Mouse (Mus musculus) CH12.LX (cell line): Measurements from ENCODE around the gene Slc6a18. TPM values are rescaled to one million over a fixed set of nuclear protein-coding genes. Genes with fewer than 3 reads are reported as not detected.
A peak's percentile ranks its signal among the peaks of the same experiment; 100 is the strongest.

Source experiments
- DNase-seq: peaks from one replicate; pipeline ENCODE4 v3.0.0-alpha.2; 2013; ENCODE audit errors: extremely low read depth
- H3K27ac ChIP-seq: 2 replicates; pipeline ENCODE4 v1.5.1; 2012; ENCODE audit warnings: low read depth, mild to moderate bottlenecking, control low read depth, moderate library complexity; ENCODE audit not compliant: insufficient read depth
- H3K27me3 ChIP-seq: replicated peaks from 2 replicates; pipeline ENCODE3; 2012; ENCODE audit warnings: inconsistent platforms
- H3K36me3 ChIP-seq, 2 experiments: replicated peaks in 1 of 2; 2 replicates each; pipeline versions ENCODE3 to v1.6.1; 2012; ENCODE audit warnings: inconsistent platforms in 1 of 2, low read length in 1 of 2, mild to moderate bottlenecking in 1 of 2, mixed read lengths in 1 of 2, moderate library complexity in 1 of 2; ENCODE audit not compliant: control insufficient read depth in 1 of 2, insufficient read depth in 1 of 2
- H3K4me1 ChIP-seq, 2 experiments: 2 replicates each; pipeline ENCODE4 v1.6.1; 2012; ENCODE audit warnings: inconsistent platforms in 1 of 2, moderate library complexity in 1 of 2; ENCODE audit not compliant: insufficient read depth in 2 of 2, control insufficient read depth in 1 of 2
- H3K4me2 ChIP-seq: 2 replicates; pipeline ENCODE4 v1.6.1; 2012; ENCODE audit warnings: low read depth, mild to moderate bottlenecking, control low read depth; ENCODE audit not compliant: poor library complexity, insufficient read depth, severe bottlenecking
- H3K4me3 ChIP-seq, 3 experiments: fragments of 150-350 bp in 1 of 3; sonication (generic) in 1 of 3; replicated peaks in 1 of 3; 2 replicates each; pipeline versions ENCODE3 to v1.5.1; 2011 to 2012; ENCODE audit warnings: low read depth in 2 of 3, low read length in 2 of 3, mild to moderate bottlenecking in 2 of 3, moderate library complexity in 2 of 3, control low read depth in 1 of 3, improper control_type of control experiment in 1 of 3, inconsistent platforms in 1 of 3, mixed read lengths in 1 of 3; ENCODE audit not compliant: poor library complexity in 1 of 3
- H3K79me2 ChIP-seq: replicated peaks from 2 replicates; pipeline ENCODE4 v1.6.1; 2012; ENCODE audit warnings: mild to moderate bottlenecking, moderate library complexity; ENCODE audit not compliant: control insufficient read depth, poor library complexity, insufficient read depth, severe bottlenecking; ENCODE audit errors: extremely low read depth
- H3K9ac ChIP-seq: 2 replicates; pipeline ENCODE4 v1.6.1; 2012; ENCODE audit warnings: low read depth, mild to moderate bottlenecking, control low read depth, moderate library complexity; ENCODE audit not compliant: insufficient read depth
- H3K9me3 ChIP-seq: replicated peaks from 2 replicates; pipeline ENCODE3; 2012; ENCODE audit warnings: low read length, inconsistent platforms, mixed read lengths
- CHD1 ChIP-seq: IDR thresholded peaks from 2 replicates; pipeline ENCODE4 v1.6.1; 2012; ENCODE audit warnings: low read depth, low read length, improper control_type of control experiment, inconsistent platforms
- CHD2 ChIP-seq: IDR thresholded peaks from 2 replicates; pipeline ENCODE4 v1.6.1; 2011; ENCODE audit warnings: low read length, improper control_type of control experiment
- CTCF ChIP-seq, 2 experiments: IDR thresholded peaks in 1 of 2; conservative IDR thresholded peaks in 1 of 2; 2 replicates each; pipeline ENCODE4 v1.5.1; 2011 to 2012; ENCODE audit warnings: low read depth in 2 of 2, low read length in 2 of 2, improper control_type of control experiment in 1 of 2, inconsistent platforms in 1 of 2, mild to moderate bottlenecking in 1 of 2, moderate library complexity in 1 of 2
- E2F4 ChIP-seq: IDR thresholded peaks from 2 replicates; pipeline ENCODE4 v1.6.1; 2011; ENCODE audit warnings: low read depth, low read length, improper control_type of control experiment; ENCODE audit not compliant: insufficient replicate concordance
- ELF1 ChIP-seq: IDR thresholded peaks from 2 replicates; pipeline ENCODE4 v1.6.1; 2014; ENCODE audit warnings: low read depth, mild to moderate bottlenecking, inconsistent platforms, low read length, improper control_type of control experiment
- EP300 ChIP-seq: IDR thresholded peaks from 2 replicates; pipeline ENCODE4 v1.6.1; 2011; ENCODE audit warnings: low read length, improper control_type of control experiment
- ETS1 ChIP-seq: conservative IDR thresholded peaks from 2 replicates; pipeline ENCODE4 v1.6.1; 2012; ENCODE audit warnings: low read depth, mild to moderate bottlenecking, inconsistent platforms, low read length, improper control_type of control experiment, moderate library complexity
- HCFC1 ChIP-seq: IDR thresholded peaks from 2 replicates; pipeline ENCODE4 v1.6.1; 2012; ENCODE audit warnings: low read depth, mild to moderate bottlenecking, inconsistent platforms, low read length, improper control_type of control experiment
- IRF4 ChIP-seq: IDR thresholded peaks from 2 replicates; pipeline ENCODE4 v1.6.1; 2014; ENCODE audit warnings: low read depth, mild to moderate bottlenecking, inconsistent platforms, low read length, improper control_type of control experiment
- MAX ChIP-seq: IDR thresholded peaks from 2 replicates; pipeline ENCODE4 v1.6.1; 2011; ENCODE audit warnings: low read length, improper control_type of control experiment
- MAZ ChIP-seq: IDR thresholded peaks from 2 replicates; pipeline ENCODE4 v1.6.1; 2012; ENCODE audit warnings: low read depth, mild to moderate bottlenecking, inconsistent platforms, low read length, improper control_type of control experiment, moderate library complexity
- MEF2A ChIP-seq: IDR thresholded peaks from 2 replicates; pipeline ENCODE4 v1.6.1; 2014; ENCODE audit warnings: low read depth, mild to moderate bottlenecking, inconsistent platforms, low read length, improper control_type of control experiment, borderline replicate concordance
- MXI1 ChIP-seq: IDR thresholded peaks from 2 replicates; pipeline ENCODE4 v1.6.1; 2011; ENCODE audit warnings: mild to moderate bottlenecking, low read depth, low read length, improper control_type of control experiment
- MYC ChIP-seq: IDR thresholded peaks from 2 replicates; pipeline ENCODE4 v1.6.1; 2011; ENCODE audit warnings: low read depth, mild to moderate bottlenecking, improper control_type of control experiment, low read length
- NELFE ChIP-seq: IDR thresholded peaks from 2 replicates; pipeline ENCODE4 v1.6.1; 2011; ENCODE audit warnings: low read depth, low read length, improper control_type of control experiment
- NRF1 ChIP-seq: IDR thresholded peaks from 2 replicates; pipeline ENCODE4 v1.6.1; 2014; ENCODE audit warnings: low read depth, mild to moderate bottlenecking, inconsistent platforms, low read length, improper control_type of control experiment, moderate library complexity
- PAX5 ChIP-seq: IDR thresholded peaks from 2 replicates; pipeline ENCODE4 v1.6.1; 2012; ENCODE audit warnings: low read length, inconsistent platforms, mixed read lengths
- POLR2A ChIP-seq: IDR thresholded peaks from 2 replicates; pipeline ENCODE4 v1.6.1; 2011; ENCODE audit warnings: low read depth, mild to moderate bottlenecking, improper control_type of control experiment, low read length
- POLR2AphosphoS2 ChIP-seq: IDR thresholded peaks from 2 replicates; pipeline ENCODE4 v1.6.1; 2011; ENCODE audit warnings: low read depth, low read length, improper control_type of control experiment
- RAD21 ChIP-seq: IDR thresholded peaks from 2 replicates; pipeline ENCODE4 v1.6.1; 2011; ENCODE audit warnings: low read depth, mild to moderate bottlenecking, low read length, improper control_type of control experiment, moderate library complexity
- RCOR1 ChIP-seq: conservative IDR thresholded peaks from 2 replicates; pipeline ENCODE4 v1.6.1; 2012; ENCODE audit warnings: low read depth, mild to moderate bottlenecking, inconsistent platforms, low read length, improper control_type of control experiment
- SIN3A ChIP-seq: IDR thresholded peaks from 2 replicates; pipeline ENCODE4 v1.6.1; 2012; ENCODE audit warnings: low read length, improper control_type of control experiment, inconsistent platforms
- SMC3 ChIP-seq: IDR thresholded peaks from 2 replicates; pipeline ENCODE4 v1.6.1; 2011; ENCODE audit warnings: low read depth, low read length, improper control_type of control experiment
- TBP ChIP-seq: conservative IDR thresholded peaks from 2 replicates; pipeline ENCODE4 v1.6.1; 2011; ENCODE audit warnings: low read depth, low read length, improper control_type of control experiment
- TCF12 ChIP-seq: IDR thresholded peaks from 2 replicates; pipeline ENCODE4 v1.6.1; 2014; ENCODE audit warnings: low read depth, mild to moderate bottlenecking, inconsistent platforms, low read length, improper control_type of control experiment
- UBTF ChIP-seq: IDR thresholded peaks from 2 replicates; pipeline ENCODE4 v1.6.1; 2012; ENCODE audit warnings: low read depth, mild to moderate bottlenecking, inconsistent platforms, low read length, improper control_type of control experiment, moderate library complexity
- USF1 ChIP-seq: IDR thresholded peaks from 2 replicates; pipeline ENCODE4 v1.6.1; 2014; ENCODE audit warnings: low read depth, mild to moderate bottlenecking, inconsistent platforms, low read length, improper control_type of control experiment
- USF2 ChIP-seq: conservative IDR thresholded peaks from 2 replicates; pipeline ENCODE4 v1.6.1; 2011; ENCODE audit warnings: low read depth, low read length, improper control_type of control experiment
- ZMIZ1 ChIP-seq: IDR thresholded peaks from 2 replicates; pipeline ENCODE4 v1.6.1; 2012; ENCODE audit warnings: low read depth, mild to moderate bottlenecking, inconsistent platforms, low read length, improper control_type of control experiment
- dilution Hi-C: fragments of 300-500 bp; cut with MboI; formaldehyde crosslinking; loops from 2 replicates; pipeline ENCODE4 v1.14.3; 2020; ENCODE audit warnings: low sequenced_read_pairs; ENCODE audit not compliant: extremely low pct_unique_long_range_greater_than_20kb, extremely low pct_ligation_motif_present
- in situ Hi-C: fragments of 300-500 bp; cut with MboI; formaldehyde crosslinking; loops from 3 replicates; pipeline ENCODE4 v1.14.3; 2019; ENCODE audit warnings: low sequenced_read_pairs, low pct_ligation_motif_present, low pct_unique_long_range_greater_than_20kb, mixed read lengths
- polyA plus RNA-seq: library from polyadenylated mRNA; unstranded; fragments of >175 nt; gene quantifications from 2 replicates; pipeline ENCODE4 v1.2.1, GENCODE M21; 2012; ENCODE audit warnings: low read depth; ENCODE audit not compliant: insufficient read length
- total RNA-seq, 2 experiments: library from RNA; depleted of rRNA; stranded (reverse); fragments of 300-350 nt in 1 of 2; fragments of >200 nt in 1 of 2; gene quantifications; 2 replicates each; pipeline ENCODE4 v1.2.3; 2012 to 2014

Slc6a18 gene
- total and polyA plus RNA-seq, 3 experiments = not detected

GRCm38 (mm10) chr13:73628586-73629113, 49.2 kb downstream of the Slc6a18 start:
- Histone ChIP-seq H3K27me3 (no peaks in the 10 kb centered on the region), H3K4me2 (no peak overlapping the region; the same call in 1 of the 2 replicates), H3K79me2 (no peaks in the 10 kb centered on the region), H3K36me3 (peaks cover 5 to 37% of the 10 kb centered on the region in 2 experiments), H3K4me3 (no peak overlapping the region), H3K9me3 (no peaks in the 10 kb centered on the region), H3K9ac (no peak overlapping the region), H3K27ac (no peak overlapping the region), H3K4me1 (peaks cover 15 to 42% of the 10 kb centered on the region in 2 experiments)
- TF ChIP-seq TBP = no peak
- TF ChIP-seq POLR2AphosphoS2 = no peak
- no peak for TF ChIP-seq CHD1
- no peak for TF ChIP-seq MAZ
- TF ChIP-seq UBTF = no peak
- no peak for TF ChIP-seq MXI1
- TF ChIP-seq ETS1 = no peak
- TF ChIP-seq USF2 = no peak
- in situ Hi-C loops = loop anchor here (10.0 kb wide), 1 partner anchor 114 kb away; no protein-coding TSS in a partner anchor
- dilution Hi-C loops = no loop called here
- no peak for DNase-seq

DNA sequence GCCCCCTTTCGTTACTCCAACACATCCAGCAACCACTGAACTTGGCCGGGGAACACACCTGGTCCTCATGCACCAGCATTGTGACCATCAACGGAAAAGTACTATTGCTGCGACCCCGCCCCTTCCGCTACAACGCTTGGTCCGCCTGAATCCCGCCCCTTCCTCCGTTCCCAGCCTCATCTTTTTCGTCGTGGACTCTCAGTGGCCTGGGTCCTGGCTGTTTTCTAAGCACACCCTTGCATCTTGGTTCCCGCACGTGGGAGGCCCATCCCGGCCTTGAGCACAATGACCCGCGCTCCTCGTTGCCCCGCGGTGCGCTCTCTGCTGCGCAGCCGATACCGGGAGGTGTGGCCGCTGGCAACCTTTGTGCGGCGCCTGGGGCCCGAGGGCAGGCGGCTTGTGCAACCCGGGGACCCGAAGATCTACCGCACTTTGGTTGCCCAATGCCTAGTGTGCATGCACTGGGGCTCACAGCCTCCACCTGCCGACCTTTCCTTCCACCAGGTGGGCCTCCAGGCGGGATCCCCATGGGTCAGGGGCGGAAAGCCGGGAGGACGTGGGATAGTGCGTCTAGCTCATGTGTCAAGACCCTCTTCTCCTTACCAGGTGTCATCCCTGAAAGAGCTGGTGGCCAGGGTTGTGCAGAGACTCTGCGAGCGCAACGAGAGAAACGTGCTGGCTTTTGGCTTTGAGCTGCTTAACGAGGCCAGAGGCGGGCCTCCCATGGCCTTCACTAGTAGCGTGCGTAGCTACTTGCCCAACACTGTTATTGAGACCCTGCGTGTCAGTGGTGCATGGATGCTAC, 50.9 kb downstream of the Slc6a18 start, which contains the start of gene Tert:
TSS of gene Tert (plus strand) at position 167 of the 805 bp plus-strand sequence.
- Histone ChIP-seq H3K9ac (peak within 1 kb of the TSS; percentile 44), H3K36me3 (peaks cover 0 to 34% of the 10 kb centered on the region in 2 experiments)
- in situ Hi-C loops = loop anchor here (10.0 kb wide), 1 partner anchor 112 kb away; no protein-coding TSS in a partner anchor
- TF ChIP-seq POLR2AphosphoS2 = 0 out of 2 replicates have a peak, but pooled peaks have one; percentile 54
- peak; percentile 75 for TF ChIP-seq TCF12
- peak; percentile 71 for TF ChIP-seq MYC
- no peak for TF ChIP-seq EP300
- 0 out of 2 replicates have a peak, but pooled peaks have one; percentile 42 for TF ChIP-seq SMC3
- TF ChIP-seq POLR2A = peak; percentile 82
- TF ChIP-seq PAX5 = no peak
- no peak for TF ChIP-seq CHD2
- peak; percentile 35; the same call in 1 of the 2 replicates for TF ChIP-seq MEF2A
- TF ChIP-seq ETS1 = 0 out of 2 replicates have a peak, but pooled peaks have one; percentile 26
- TF ChIP-seq MAX = 0 out of 2 replicates have a peak, but pooled peaks have one; percentile 67
- no peak for TF ChIP-seq RCOR1
- no peak for TF ChIP-seq ZMIZ1
- no peak for TF ChIP-seq USF1
- TF ChIP-seq NRF1 = no peak
- TF ChIP-seq HCFC1 = peak; percentile 54; the same call in 1 of the 2 replicates
- peak; percentile 19 to 83; a peak in 2 of 4 replicates for TF ChIP-seq CTCF (conservative IDR thresholded peaks at IDR 0.05 in 1 of 2, IDR thresholded peaks at IDR 0.05 in 1 of 2; ENCODE audit: low read depth in 2 of 2, low read length in 2 of 2)
- TF ChIP-seq IRF4 = peak; percentile 59; the same call in 1 of the 2 replicates
- peak; percentile 71 for TF ChIP-seq ELF1
- no peak for TF ChIP-seq E2F4
- TF ChIP-seq SIN3A = peak; percentile 71
- peak; percentile 53; the same call in 1 of the 2 replicates for TF ChIP-seq RAD21
- peak; percentile 62; the same call in 1 of the 2 replicates for TF ChIP-seq TBP
- TF ChIP-seq NELFE = peak; percentile 73
- TF ChIP-seq MXI1 = peak; percentile 87

More for the DNA sequence above, 50.9 kb downstream of the Slc6a18 start, which contains the start of gene Tert:
- Histone ChIP-seq H3K79me2 (no peaks in the 10 kb centered on the region), H3K4me3 (peak within 1 kb of the TSS; percentile 68 to 80 (median 71)), H3K4me2 (peak within 1 kb of the TSS; percentile 72), H3K4me1 (peaks cover 15 to 42% of the 10 kb centered on the region in 2 experiments), H3K9me3 (no peaks in the 10 kb centered on the region), H3K27ac (no peak within 1 kb of the TSS), H3K27me3 (no peaks in the 10 kb centered on the region)
- dilution Hi-C loops = no loop called here
- peak; percentile 94 for DNase-seq
